Mouse (Mus musculus) heart, embryonic 10.5 days (tissue): ENCODE data around the gene Ppat. TPM values are rescaled to one million over a fixed set of nuclear protein-coding genes. Genes with fewer than 3 reads are reported as not detected.
A peak's percentile ranks its signal among the peaks of the same experiment; 100 is the strongest.
"Not testable (repeated sequence)": the region's sequence is repeated elsewhere in the genome, so short reads cannot be mapped to it uniquely, and the experiment has no call there.

ENCODE experiments used
- DNase-seq: peaks from one replicate; pipeline ENCODE4 v3.0.0-alpha.2; 2017; ENCODE audit warnings: low spot score
- H3K27ac ChIP-seq: fragments of 300-500 bp; sonication (generic); 2 replicates; pipeline ENCODE4 v1.5.1; 2016; ENCODE audit warnings: mild to moderate bottlenecking
- H3K27me3 ChIP-seq: fragments of 300-500 bp; sonication (generic); 2 replicates; pipeline ENCODE4 v1.6.1; 2016; ENCODE audit warnings: mild to moderate bottlenecking; ENCODE audit not compliant: poor library complexity, insufficient read depth, severe bottlenecking
- H3K36me3 ChIP-seq: fragments of 300-500 bp; sonication (generic); 2 replicates; pipeline ENCODE4 v1.6.1; 2016; ENCODE audit warnings: mild to moderate bottlenecking, moderate library complexity
- H3K4me1 ChIP-seq: fragments of 300-500 bp; sonication (generic); 2 replicates; pipeline ENCODE4 v1.6.1; 2016; ENCODE audit warnings: mild to moderate bottlenecking
- H3K4me3 ChIP-seq: fragments of 300-500 bp; sonication (generic); 2 replicates; pipeline ENCODE4 v1.5.1; 2016; ENCODE audit warnings: mild to moderate bottlenecking, moderate library complexity
- H3K9me3 ChIP-seq: fragments of 300-500 bp; sonication (generic); 2 replicates; pipeline ENCODE4 v1.6.1; 2016; ENCODE audit warnings: mild to moderate bottlenecking, moderate library complexity
- WGBS: fragments of 180-500 bp; shearing (Covaris S2); methylation state at CpG from one replicate; pipeline ENCODE4 v1.1.7; 2016; 5-methylcytosine and 5-hydroxymethylcytosine counted together
- polyA plus RNA-seq: library from polyadenylated mRNA; unstranded; fragments of >200 nt; fragmentation: Nextera tagmentation; extraction: Ambion mirVana; gene quantifications from 2 replicates; pipeline ENCODE4 v1.2.1, GENCODE M21; 2016

The Ppat gene
- polyA plus RNA-seq, 1 experiment from 2014 or later = 54.9 TPM

DNA sequence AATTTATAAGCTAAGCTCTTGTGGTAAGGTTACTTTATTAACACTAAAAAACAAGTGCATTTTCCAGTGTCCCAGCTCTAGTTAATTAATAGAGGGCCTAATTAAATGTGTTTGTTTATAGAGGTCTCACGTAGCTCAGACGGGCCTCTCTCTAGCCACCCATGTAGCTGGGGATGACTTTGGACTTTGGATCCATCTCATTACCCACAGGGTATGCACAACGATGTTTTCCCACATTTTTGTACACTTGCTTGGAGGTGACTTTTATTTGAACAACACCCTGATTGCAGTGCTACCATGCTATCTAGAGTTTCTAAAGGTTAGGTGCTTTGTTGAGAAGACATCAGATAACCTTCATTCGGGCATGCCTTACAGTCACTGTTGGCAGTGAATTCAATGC is 8.9 kb downstream of the Ppat start:
- H3K4me1 ChIP-seq = peaks cover 26% of the 10 kb centered on the region
- no peaks in the 10 kb centered on the region for H3K9me3 ChIP-seq
- H3K27me3 ChIP-seq = no peaks in the 10 kb centered on the region
- no peak overlapping the region for H3K4me3 ChIP-seq
- no peak overlapping the region for H3K27ac ChIP-seq
- 88% methylated on average over 4 of the region's 4 CpGs for WGBS
- peaks cover 20% of the 10 kb centered on the region for H3K36me3 ChIP-seq
- DNase-seq = no peak

DNA sequence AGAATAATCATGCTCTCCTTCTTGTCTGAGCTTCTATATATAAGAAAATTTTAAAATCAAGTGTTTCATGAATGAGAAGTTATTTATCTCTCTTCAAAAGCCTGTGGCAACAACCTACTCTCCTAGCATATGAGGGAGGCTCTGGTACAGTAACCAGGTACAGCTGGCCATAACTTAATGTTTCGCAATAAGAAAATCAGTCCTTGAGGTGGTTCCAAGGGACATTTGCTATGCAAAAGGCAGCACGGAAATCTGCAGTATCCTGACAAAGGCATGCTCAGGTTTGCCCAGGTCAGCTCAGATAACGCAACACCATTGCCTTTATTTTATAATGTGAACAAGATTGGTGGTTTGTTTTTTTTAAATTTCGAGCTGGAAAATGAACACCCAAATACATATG is 9.4 kb downstream of the Ppat start:
- no peaks in the 10 kb centered on the region for H3K9me3 ChIP-seq
- H3K36me3 ChIP-seq = peaks cover 20% of the 10 kb centered on the region
- WGBS = 87% methylated on average over 4 of the region's 4 CpGs
- no peak overlapping the region for H3K27ac ChIP-seq
- H3K4me3 ChIP-seq = no peak overlapping the region
- no peak for DNase-seq
- H3K4me1 ChIP-seq = peaks cover 21% of the 10 kb centered on the region
- no peaks in the 10 kb centered on the region for H3K27me3 ChIP-seq

DNA sequence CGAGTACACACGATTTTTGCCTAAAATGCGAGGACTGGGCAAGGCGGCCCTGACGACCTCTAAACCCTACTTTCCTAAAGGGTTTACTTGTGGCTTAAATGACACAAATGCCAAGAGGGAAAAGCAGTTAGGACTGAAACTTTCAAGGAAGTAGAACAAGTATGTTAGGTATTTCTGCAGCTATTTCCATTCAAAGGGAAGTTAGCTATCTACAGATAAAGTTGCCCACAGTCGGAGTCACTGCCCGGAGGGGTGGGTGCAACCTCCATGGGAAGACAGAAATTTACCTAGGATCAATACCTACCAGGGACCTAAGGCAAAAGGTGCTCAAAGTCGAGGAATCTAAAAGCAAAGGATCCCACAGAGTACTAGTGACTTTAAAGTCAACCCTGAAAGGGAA is 11.7 kb downstream of the Ppat start:
- Histone ChIP-seq H3K27ac (no peak overlapping the region), H3K27me3 (no peaks in the 10 kb centered on the region)
- 78% methylated on average over 8 of the region's 8 CpGs for WGBS

DNA sequence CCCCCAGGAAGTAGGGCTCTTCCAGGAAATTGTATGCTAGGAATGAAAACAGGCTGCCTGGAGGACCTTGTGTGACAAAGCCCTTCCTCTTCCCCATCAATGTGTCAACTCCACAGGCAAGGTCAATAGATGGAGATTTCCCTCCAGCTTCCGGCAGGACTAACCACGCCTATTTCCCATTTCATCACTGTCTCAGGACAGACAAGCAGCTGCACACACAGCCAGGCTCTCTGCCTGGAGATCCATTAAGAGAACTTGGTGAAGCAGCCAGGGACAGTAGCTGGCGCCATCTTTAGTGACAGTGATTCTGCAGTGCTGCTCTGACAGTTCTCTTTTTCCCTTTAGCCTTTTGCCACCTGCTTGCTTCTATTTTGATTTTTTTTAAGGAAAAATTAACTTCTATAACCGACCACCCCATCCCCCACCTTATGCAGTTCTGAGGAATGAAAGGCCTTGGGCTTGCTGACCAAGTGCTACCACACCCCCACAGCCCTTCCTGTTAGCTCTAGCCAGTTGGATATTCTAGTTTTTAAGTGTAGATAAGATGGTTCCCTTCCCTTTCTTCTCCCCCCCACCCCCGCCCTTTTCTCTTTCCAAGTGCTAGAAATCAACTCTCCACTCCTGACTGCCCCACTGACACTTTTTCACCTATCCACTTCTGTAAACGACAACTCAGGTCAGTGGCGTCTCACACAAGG is 22.0 kb downstream of the Ppat start:
- H3K4me3 ChIP-seq = no peak overlapping the region
- DNase-seq = peak; percentile 79
- H3K4me1 ChIP-seq = peaks cover 25% of the 10 kb centered on the region
- H3K9me3 ChIP-seq = no peaks in the 10 kb centered on the region
- H3K27ac ChIP-seq = peak overlapping the region; percentile 80; the same call in 1 of the 2 replicates
- H3K27me3 ChIP-seq = no peaks in the 10 kb centered on the region
- peaks cover 26% of the 10 kb centered on the region for H3K36me3 ChIP-seq
- WGBS = 52% methylated on average over 7 of the region's 7 CpGs

More for the DNA sequence above, 11.7 kb downstream of the Ppat start:
- DNase-seq = no peak
- H3K4me1 ChIP-seq = peaks cover 6% of the 10 kb centered on the region; the same call in 1 of the 2 replicates
- H3K36me3 ChIP-seq = peaks cover 20% of the 10 kb centered on the region
- H3K4me3 ChIP-seq = no peak overlapping the region
- no peaks in the 10 kb centered on the region for H3K9me3 ChIP-seq

DNA sequence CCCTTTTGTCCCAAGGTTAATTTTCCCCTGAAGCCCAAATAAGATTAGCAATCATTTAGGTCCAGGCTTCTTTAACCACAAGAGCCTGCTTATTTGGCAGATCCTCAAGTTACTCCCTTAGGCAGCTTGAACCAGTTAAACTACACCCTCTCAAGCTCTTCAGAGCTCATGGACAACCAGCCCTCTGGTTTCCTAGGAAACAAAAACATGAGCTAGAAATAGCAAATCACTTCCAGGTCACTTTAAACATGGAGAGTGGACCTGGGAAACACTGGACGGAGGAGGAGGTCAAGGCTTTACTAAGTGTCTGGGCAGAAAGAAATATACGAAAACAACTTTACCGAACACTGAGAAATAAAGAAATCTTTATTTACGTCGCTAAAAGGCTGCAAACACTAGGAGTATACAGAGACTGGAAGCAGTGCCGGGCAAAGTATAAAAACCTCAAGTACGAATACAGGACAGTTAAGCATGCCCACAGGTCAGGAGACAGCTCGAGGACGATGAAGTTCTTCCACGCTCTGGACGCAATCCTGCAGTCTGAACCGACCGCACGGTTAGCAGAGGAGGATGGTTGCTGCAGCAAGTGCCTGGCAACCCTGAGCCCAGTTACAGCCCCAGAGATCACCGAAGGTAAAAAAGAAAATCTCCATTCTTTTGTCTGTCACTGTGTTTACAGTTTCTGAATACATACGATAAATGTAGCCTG is 23.1 kb downstream of the Ppat start:
- H3K4me3 ChIP-seq = peak overlapping the region; percentile 22; the same call in 1 of the 2 replicates
- H3K27ac ChIP-seq = peak overlapping the region; percentile 80
- peaks cover 37% of the 10 kb centered on the region for H3K36me3 ChIP-seq
- H3K4me1 ChIP-seq = peaks cover 25% of the 10 kb centered on the region
- no peaks in the 10 kb centered on the region for H3K27me3 ChIP-seq
- H3K9me3 ChIP-seq = no peaks in the 10 kb centered on the region
- 53% methylated on average over 16 of the region's 16 CpGs for WGBS
- peak; percentile 73 for DNase-seq

DNA sequence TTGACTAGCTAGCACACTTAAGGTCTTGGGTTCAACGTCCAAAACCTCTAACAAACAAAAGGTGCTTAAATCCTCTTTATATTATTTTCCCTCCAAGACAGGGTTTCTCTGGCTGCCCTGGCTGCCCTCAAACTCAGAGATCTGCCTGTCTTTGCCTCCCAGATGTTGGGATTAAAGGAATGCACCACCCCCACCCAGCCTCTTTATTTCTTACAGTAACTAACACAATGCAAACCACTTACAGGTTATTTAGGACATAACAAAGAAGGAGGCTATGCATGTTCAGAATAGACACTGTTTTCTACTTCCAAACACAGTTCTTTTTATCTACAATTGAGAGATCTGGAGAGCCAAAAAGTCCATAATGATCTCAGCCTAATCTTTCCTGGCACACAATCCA is 27.1 kb downstream of the Ppat start:
- Histone ChIP-seq H3K4me1 (peaks cover 19% of the 10 kb centered on the region), H3K36me3 (peaks cover 77% of the 10 kb centered on the region), H3K4me3 (no peak overlapping the region), H3K27ac (no peak overlapping the region), H3K27me3 (no peaks in the 10 kb centered on the region), H3K9me3 (no peaks in the 10 kb centered on the region)
- WGBS = 97% methylated on average over 1 of the region's 1 CpGs
- DNase-seq = no peak

DNA sequence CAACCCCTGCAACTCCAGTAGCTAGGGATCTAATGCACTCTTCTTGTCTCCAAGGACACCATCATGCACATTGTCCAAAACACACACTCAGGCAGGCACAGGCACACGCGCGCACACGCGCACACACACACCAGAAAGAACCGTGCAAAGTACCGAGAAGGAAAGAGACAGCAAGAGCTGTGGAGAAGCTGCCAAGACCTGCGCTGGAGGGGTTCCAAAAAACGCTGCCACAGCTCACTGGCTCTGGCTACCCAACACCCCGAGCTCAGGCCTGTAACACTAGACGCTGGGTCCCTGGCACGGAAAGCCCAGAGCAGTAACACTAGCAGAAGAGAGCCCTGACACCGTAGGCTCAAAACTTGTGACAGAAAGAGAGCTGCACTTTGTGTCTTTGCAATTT is 27.9 kb downstream of the Ppat start:
- Histone ChIP-seq H3K36me3 (peaks cover 85% of the 10 kb centered on the region), H3K27ac (no peak overlapping the region), H3K4me1 (peaks cover 11% of the 10 kb centered on the region), H3K27me3 (no peaks in the 10 kb centered on the region), H3K4me3 (no peak overlapping the region), H3K9me3 (no peaks in the 10 kb centered on the region)
- DNase-seq = no peak
- WGBS = 91% methylated on average over 13 of the region's 13 CpGs

DNA sequence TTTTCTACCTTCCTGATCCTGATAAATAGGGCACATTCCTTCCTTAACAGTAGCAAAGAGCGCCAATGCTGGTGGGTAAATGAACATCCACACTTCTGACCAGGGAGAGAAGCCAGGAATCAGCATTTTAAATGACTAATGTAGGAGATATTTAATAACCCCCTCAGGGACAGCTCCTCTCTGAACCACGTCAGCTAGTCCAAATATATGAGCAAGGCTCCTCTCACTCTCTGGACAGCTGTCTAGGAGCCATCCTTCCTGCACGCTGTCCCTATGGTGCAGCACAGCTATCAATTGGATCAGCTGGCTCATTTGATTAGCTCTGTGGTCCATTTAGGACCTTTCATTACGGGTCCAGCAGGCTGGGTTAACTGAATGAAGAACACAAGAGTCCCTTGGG is 28.5 kb downstream of the Ppat start:
- no peak overlapping the region for H3K27ac ChIP-seq
- H3K27me3 ChIP-seq = no peaks in the 10 kb centered on the region
- DNase-seq = no peak
- WGBS = 87% methylated on average over 4 of the region's 4 CpGs
- H3K4me1 ChIP-seq = peaks cover 5% of the 10 kb centered on the region; the same call in 1 of the 2 replicates
- no peaks in the 10 kb centered on the region for H3K9me3 ChIP-seq
- H3K4me3 ChIP-seq = no peak overlapping the region
- H3K36me3 ChIP-seq = peaks cover 91% of the 10 kb centered on the region

DNA sequence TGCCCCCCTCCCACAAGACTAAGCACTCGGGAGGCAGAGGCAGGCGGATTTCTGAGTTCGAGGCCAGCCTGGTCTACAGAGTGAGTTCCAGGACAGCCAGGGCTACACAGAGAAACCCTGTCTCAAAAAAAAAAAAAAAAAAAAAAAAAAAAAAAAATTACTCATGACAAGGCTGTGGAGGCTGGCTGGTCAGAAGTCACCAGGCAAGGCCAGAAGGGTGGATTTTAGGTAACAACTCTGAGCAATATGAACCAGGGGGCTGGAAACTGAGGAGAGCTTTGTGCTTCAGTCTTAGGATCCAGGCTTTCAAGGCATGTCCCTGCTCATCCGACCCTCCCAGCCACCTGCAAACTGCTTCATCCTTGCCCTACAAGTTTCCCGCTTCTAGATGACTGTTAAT is 38.9 kb downstream of the Ppat start:
- not testable (repeated sequence) for H3K9me3 ChIP-seq, DNase-seq, H3K27me3 ChIP-seq, H3K27ac ChIP-seq, H3K4me1 ChIP-seq, H3K4me3 ChIP-seq
- H3K36me3 ChIP-seq = peaks cover 39% of the 10 kb centered on the region
- 90% methylated on average over 5 of the region's 5 CpGs for WGBS

DNA sequence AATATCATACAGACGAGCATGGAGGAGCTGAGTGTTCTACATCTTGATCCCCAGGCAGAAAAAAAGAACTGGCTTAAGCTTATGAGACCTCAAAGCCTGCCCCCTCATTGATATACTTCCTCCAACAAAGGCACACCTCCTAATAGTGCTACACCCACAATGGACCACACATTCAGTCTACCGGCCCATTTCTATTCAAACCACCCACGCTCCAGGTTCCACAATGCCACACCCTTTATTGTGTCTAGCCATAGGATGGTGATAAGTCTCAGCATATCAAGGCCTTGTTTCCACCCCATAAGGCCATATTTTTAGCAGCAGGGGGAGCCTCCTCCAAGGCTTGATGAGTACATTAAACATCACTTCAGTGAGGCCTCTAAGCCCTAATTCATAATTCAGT is 40.6 kb downstream of the Ppat start:
- no peak overlapping the region for H3K4me3 ChIP-seq
- WGBS = 79% methylated on average over 3 of the region's 3 CpGs

DNA sequence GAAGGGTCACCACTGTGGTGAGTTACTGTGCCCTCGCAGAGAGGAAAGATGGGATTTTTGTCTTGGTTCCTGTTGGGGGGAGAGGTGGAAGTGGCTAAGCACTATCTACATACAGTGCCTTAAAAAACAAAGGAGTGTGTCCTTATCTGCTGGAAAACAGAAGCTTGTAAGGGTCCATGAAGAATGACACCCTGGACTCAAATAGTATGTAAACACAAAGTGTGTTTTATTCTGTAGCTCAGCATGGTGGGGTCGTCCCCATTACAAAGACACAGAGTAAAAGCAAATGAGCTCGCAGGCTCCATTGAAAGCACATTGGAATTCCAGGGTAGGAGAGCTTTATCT is 45.3 kb downstream of the Ppat start:
- Histone ChIP-seq H3K36me3 (peaks cover 5% of the 10 kb centered on the region; the same call in 1 of the 2 replicates), H3K27me3 (no peaks in the 10 kb centered on the region), H3K4me3 (peak overlapping the region; percentile 79), H3K9me3 (no peaks in the 10 kb centered on the region), H3K4me1 (peaks cover 11% of the 10 kb centered on the region), H3K27ac (peak overlapping the region; percentile 95)
- no peak for DNase-seq
- 28% methylated on average over 3 of the region's 3 CpGs for WGBS

More for the DNA sequence above, 40.6 kb downstream of the Ppat start:
- H3K4me1 ChIP-seq = peaks cover 8% of the 10 kb centered on the region
- peaks cover 29% of the 10 kb centered on the region for H3K36me3 ChIP-seq
- no peaks in the 10 kb centered on the region for H3K9me3 ChIP-seq
- DNase-seq = no peak
- H3K27me3 ChIP-seq = no peaks in the 10 kb centered on the region
- no peak overlapping the region for H3K27ac ChIP-seq

DNA sequence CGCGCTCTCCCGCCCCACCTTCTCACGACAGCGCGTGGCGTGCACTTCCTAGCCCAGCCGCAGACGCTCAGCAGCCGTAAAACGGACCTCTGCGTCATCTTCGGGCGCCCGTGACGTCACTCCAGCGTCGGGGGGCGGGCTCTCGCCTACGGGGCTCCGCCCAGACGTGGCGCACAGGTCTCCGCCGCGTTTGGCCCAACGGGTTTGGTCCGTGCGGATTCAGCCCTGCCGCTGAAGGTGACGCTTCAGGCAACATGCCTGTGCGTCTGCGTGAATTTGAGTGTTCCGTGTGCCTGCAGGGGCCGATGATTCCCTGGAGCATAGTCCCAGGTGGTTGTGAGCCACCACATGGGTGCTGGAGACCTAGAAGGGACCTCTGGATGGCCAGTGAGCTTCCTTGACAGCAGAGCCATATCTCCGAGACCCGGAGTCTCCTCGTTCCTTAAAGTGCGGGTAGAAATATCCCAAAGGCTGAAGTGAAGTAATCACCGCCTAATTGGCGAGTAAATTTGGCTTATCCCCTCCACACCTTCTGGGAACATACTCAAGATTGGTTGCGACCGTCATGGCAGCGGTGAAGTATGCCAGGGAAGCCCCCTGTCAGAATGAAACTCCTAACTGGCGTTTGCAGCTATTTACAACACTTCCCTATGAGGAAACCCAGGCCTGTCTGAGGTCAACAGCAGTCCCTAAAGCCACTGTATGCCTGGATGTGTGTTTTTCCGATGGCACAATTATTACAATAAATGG is 45.8 kb downstream of the Ppat start, which contains the start of gene Aasdh:
Gene Aasdh (minus strand): TSS at position 110 of the 750 bp plus-strand sequence.
- Histone ChIP-seq H3K27me3 (no peaks in the 10 kb centered on the region), H3K4me1 (peaks cover 11% of the 10 kb centered on the region), H3K36me3 (peaks cover 5% of the 10 kb centered on the region; the same call in 1 of the 2 replicates), H3K9me3 (no peaks in the 10 kb centered on the region), H3K4me3 (peak within 1 kb of the TSS; percentile 79), H3K27ac (peak within 1 kb of the TSS; percentile 95)
- WGBS = under 1% methylated on average over 47 of the region's 47 CpGs
- DNase-seq = peak; percentile 98
